Mouse (Mus musculus): ENCODE data around the gene Pkp4. TPM values are rescaled to one million over a fixed set of nuclear protein-coding genes. Genes with fewer than 3 reads are reported as not detected.
A peak's percentile ranks its signal among the peaks of the same experiment; 100 is the strongest.

Gene Pkp4
- polyA plus RNA-seq, 1 experiment from 2014 or later: 20.2 TPM

DNA sequence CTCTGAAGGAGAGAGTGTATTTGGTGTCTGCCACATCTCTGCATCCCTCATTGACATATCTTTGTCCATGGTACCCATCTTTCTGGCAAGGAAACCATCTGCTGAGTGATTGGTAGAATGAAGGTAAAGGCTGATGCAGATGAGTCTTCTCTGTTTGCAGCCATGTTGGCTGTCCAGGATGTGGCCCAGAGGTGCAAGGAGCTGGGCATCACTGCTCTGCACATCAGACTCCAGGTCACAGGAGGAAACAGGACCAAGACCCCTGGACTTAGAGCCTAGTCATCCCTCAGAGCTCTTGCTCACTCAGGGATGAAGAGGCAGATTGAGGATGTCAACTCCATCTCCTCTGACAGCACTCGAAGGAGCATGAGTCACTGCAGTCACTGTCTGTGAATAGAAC lies 235.9 kb downstream of the Pkp4 start:
- Histone ChIP-seq H3K4me2 (no peak overlapping the region), H3K36me3 (ENCODE audit: control insufficient read depth, insufficient read depth, low read length) (no peaks in the 10 kb centered on the region), H3K4me3 (ENCODE audit: low read depth, low read length) (no peak overlapping the region), H3K9me3 (ENCODE audit: control insufficient read depth, low read length) (no peaks in the 10 kb centered on the region), H3K27me3 (ENCODE audit: control insufficient read depth, insufficient read depth, low read length) (no peaks in the 10 kb centered on the region), H3K4me1 (ENCODE audit: control insufficient read depth, insufficient read depth, low read length) (no peaks in the 10 kb centered on the region), H3K27ac (ENCODE audit: low read depth, low read length) (no peak overlapping the region), H3K9ac (ENCODE audit: low read length) (no peak overlapping the region)
- WGBS: 87% methylated on average over 1 of the region's 1 CpGs
- ATAC-seq (ENCODE audit: low FRiP score) (no peak), DNase-seq (ENCODE audit: low spot score, missing footprints) (peak; percentile 45)

DNA sequence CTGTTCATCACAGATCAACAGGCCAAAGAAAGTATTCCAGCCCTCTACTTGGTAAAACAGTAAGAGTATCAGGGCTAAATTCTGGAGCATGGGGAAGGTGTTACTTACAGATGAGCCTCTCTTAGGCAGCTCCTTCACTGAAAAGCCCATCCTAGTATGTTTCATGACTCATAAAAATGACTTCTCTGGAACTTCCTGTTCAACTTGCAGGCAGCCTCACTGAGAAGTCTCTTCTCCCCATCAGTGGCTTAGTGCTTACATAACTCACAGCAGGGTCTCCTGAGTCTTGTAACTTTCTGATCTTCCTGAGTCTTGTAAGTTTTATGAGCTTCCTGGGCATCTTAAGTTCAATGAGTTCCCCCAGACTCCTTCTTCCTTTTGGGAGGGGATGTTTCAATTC lies 236.9 kb downstream of the Pkp4 start:
- H3K9ac ChIP-seq (ENCODE audit: low read length): no peak overlapping the region
- DNase-seq (ENCODE audit: low spot score, missing footprints): peak; percentile 75

DNA sequence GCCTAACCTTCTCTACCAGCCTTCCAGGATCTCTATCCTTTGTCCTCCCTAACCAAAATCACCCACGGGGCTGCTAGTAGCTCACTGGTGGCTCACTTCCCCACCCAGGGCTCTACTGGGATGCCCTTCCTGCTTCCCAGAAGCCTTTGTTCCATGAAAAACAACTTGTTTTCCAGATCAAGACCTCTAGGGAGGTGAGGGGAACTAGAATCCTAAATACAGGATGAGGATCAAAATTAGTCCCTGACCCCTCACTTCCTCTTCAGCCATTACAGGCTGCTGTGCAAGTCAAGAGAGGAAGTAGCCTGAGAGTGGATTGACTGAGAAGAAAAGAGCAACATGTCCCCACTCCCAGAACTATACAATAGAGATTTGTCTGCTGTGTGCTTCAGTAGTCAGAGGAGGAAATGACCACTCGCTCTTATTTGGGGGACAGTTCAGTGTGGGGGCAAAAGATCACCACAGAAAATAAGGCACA lies 240.3 kb downstream of the Pkp4 start:
- WGBS: 63% methylated on average over 2 of the region's 2 CpGs
- DNase-seq (ENCODE audit: low spot score, missing footprints) (peak; percentile 57), ATAC-seq (ENCODE audit: low FRiP score) (no peak)
- Histone ChIP-seq H3K4me1 (ENCODE audit: control insufficient read depth, insufficient read depth, low read length) (no peaks in the 10 kb centered on the region), H3K9ac (ENCODE audit: low read length) (no peak overlapping the region), H3K4me2 (no peak overlapping the region), H3K27me3 (ENCODE audit: control insufficient read depth, insufficient read depth, low read length) (no peaks in the 10 kb centered on the region), H3K27ac (ENCODE audit: low read depth, low read length) (no peak overlapping the region), H3K36me3 (ENCODE audit: control insufficient read depth, insufficient read depth, low read length) (no peaks in the 10 kb centered on the region), H3K4me3 (ENCODE audit: low read depth, low read length) (no peak overlapping the region), H3K9me3 (ENCODE audit: control insufficient read depth, low read length) (no peaks in the 10 kb centered on the region)

More for the DNA sequence above, 236.9 kb downstream of the Pkp4 start:
- Histone ChIP-seq H3K27me3 (ENCODE audit: control insufficient read depth, insufficient read depth, low read length) (no peaks in the 10 kb centered on the region), H3K4me1 (ENCODE audit: control insufficient read depth, insufficient read depth, low read length) (no peaks in the 10 kb centered on the region), H3K4me3 (ENCODE audit: low read depth, low read length) (no peak overlapping the region), H3K9me3 (ENCODE audit: control insufficient read depth, low read length) (no peaks in the 10 kb centered on the region), H3K36me3 (ENCODE audit: control insufficient read depth, insufficient read depth, low read length) (no peaks in the 10 kb centered on the region), H3K27ac (ENCODE audit: low read depth, low read length) (no peak overlapping the region), H3K4me2 (no peak overlapping the region)
- ATAC-seq (ENCODE audit: low FRiP score): no peak

DNA sequence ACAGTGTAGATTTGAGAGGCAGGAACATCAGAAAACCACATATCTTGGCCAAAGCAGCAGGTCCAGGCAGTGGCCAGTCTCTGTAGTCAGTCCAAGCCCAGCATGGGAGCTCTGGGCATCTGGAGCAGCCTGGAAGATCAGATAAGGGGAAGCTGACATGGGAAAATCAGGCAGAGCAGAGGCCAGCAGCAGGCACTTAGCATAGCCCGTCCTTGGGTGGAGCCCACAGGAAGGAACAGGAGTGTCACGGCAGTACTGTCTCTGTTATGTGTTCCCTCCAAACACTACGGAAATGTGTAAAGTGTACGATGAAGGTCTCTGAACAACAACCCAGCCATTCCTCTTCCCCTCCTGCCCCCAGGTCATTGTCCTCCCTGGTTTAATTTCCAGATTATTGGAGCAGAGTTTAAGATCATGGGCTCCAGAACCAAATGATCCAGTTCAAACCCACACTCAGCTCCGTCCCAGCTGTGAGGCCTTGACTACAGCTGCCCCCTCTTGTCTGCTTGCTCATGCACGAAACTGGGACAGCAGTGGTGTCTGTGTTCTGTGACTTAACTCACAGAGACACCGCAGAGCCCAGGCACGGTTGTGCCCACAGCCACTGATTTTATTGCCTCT lies 241.3 kb downstream of the Pkp4 start:
- no peak overlapping the region for H3K27ac ChIP-seq (ENCODE audit: low read depth, low read length)
- peak; percentile 41 for DNase-seq (ENCODE audit: low spot score, missing footprints)
- H3K9me3 ChIP-seq (ENCODE audit: control insufficient read depth, low read length): no peaks in the 10 kb centered on the region
- WGBS: 83% methylated on average over 8 of the region's 8 CpGs
- no peaks in the 10 kb centered on the region for H3K36me3 ChIP-seq (ENCODE audit: control insufficient read depth, insufficient read depth, low read length)
- ATAC-seq (ENCODE audit: low FRiP score): no peak
- no peak overlapping the region for H3K4me3 ChIP-seq (ENCODE audit: low read depth, low read length)
- H3K4me1 ChIP-seq (ENCODE audit: control insufficient read depth, insufficient read depth, low read length): no peaks in the 10 kb centered on the region
- H3K4me2 ChIP-seq: no peak overlapping the region
- no peak overlapping the region for H3K9ac ChIP-seq (ENCODE audit: low read length)
- no peaks in the 10 kb centered on the region for H3K27me3 ChIP-seq (ENCODE audit: control insufficient read depth, insufficient read depth, low read length)

DNA sequence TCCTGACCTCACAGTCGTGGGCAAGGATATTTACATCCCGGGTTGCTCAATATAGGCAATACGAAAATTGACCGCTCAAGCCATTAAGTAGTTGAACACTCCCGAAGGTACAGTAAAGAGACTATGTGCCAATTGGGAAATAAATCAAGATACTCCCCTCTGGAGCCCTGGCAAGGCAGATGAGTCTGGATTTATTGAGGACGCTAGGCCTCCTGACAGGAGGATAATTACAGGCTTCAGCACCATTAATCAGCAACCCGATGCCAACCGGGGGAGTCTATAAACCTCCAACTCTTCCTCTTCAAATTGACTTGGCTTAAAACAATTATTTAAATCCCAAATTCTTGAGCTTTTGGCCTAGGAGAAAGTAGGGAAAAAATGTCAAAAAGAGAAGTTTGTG lies 243.4 kb downstream of the Pkp4 start:
- Histone ChIP-seq H3K4me1 (ENCODE audit: control insufficient read depth, insufficient read depth, low read length) (no peaks in the 10 kb centered on the region), H3K9me3 (ENCODE audit: control insufficient read depth, low read length) (no peaks in the 10 kb centered on the region), H3K36me3 (ENCODE audit: control insufficient read depth, insufficient read depth, low read length) (no peaks in the 10 kb centered on the region), H3K27ac (ENCODE audit: low read depth, low read length) (no peak overlapping the region), H3K9ac (ENCODE audit: low read length) (no peak overlapping the region), H3K27me3 (ENCODE audit: control insufficient read depth, insufficient read depth, low read length) (no peaks in the 10 kb centered on the region), H3K4me3 (ENCODE audit: low read depth, low read length) (no peak overlapping the region), H3K4me2 (no peak overlapping the region)
- WGBS: 87% methylated on average over 8 of the region's 8 CpGs
- DNase-seq (ENCODE audit: low spot score, missing footprints) (no peak), ATAC-seq (ENCODE audit: low FRiP score) (no peak)

Other genes starting within 250 kb of the Pkp4 start
- gene Ccdc148, start 167 bp upstream of the Pkp4 start, polyA plus RNA-seq (2014; fragmentation: Nextera tagmentation; extraction: Ambion mirVana): 0.55 and 0.80 TPM in 2 replicates